Mouse (Mus musculus) olfactory bulb, adult 2 months (tissue): Measurements from ENCODE around the gene Rhobtb1. TPM values are rescaled to one million over a fixed set of nuclear protein-coding genes. Genes with fewer than 3 reads are reported as not detected.

Experiments
- H3K27ac ChIP-seq: fragments of 200-500 bp; 2 replicates; pipeline ENCODE4 v1.5.1; 2012; ENCODE audit warnings: low read depth, low read length; ENCODE audit not compliant: insufficient read depth
- H3K4me1 ChIP-seq: fragments of 200-500 bp; 2 replicates; pipeline ENCODE4 v1.6.1; 2012; ENCODE audit warnings: low read length; ENCODE audit not compliant: control insufficient read depth, insufficient read depth
- H3K4me3 ChIP-seq: fragments of 200-500 bp; 2 replicates; pipeline ENCODE4 v1.5.1; 2012; ENCODE audit warnings: mild to moderate bottlenecking, low read depth, low read length, moderate library complexity; ENCODE audit not compliant: insufficient read depth
- CTCF ChIP-seq: fragments of 200-500 bp; IDR thresholded peaks from 2 replicates; pipeline ENCODE4 v1.5.1; 2012; ENCODE audit warnings: low read depth, mild to moderate bottlenecking, low read length, moderate library complexity; ENCODE audit not compliant: insufficient read depth
- POLR2A ChIP-seq: fragments of 200-500 bp; IDR thresholded peaks from 2 replicates; pipeline ENCODE4 v1.6.1; 2012; ENCODE audit warnings: mild to moderate bottlenecking, low read depth, low read length, moderate library complexity; ENCODE audit not compliant: insufficient read depth
- WGBS: fragments of 180-500 bp; shearing (Covaris S2); methylation state at CpG from one replicate; pipeline ENCODE4 v1.1.7; 2018; 5-methylcytosine and 5-hydroxymethylcytosine counted together
- polyA plus RNA-seq: library from polyadenylated mRNA; stranded (reverse); fragments of >200 nt; gene quantifications from 2 replicates; pipeline ENCODE4 v1.2.4, GENCODE M21; 2012; ENCODE audit warnings: low replicate concordance; ENCODE audit not compliant: missing spikeins, insufficient read depth, insufficient read length

Rhobtb1 gene
- polyA plus RNA-seq, 1 experiment = not detected

- no peaks in the 10 kb centered on the region for H3K4me1 ChIP-seq
- no peak overlapping the region for H3K4me3 ChIP-seq
- no peak overlapping the region for H3K27ac ChIP-seq
- 82% methylated on average over 2 of the region's 2 CpGs for WGBS
- no peak for TF ChIP-seq CTCF
- no peak for TF ChIP-seq POLR2A
Measured at GRCm38 (mm10) chr10:69263906-69264305, 112.7 kb downstream of the Rhobtb1 start.

- H3K4me3 ChIP-seq = no peak overlapping the region
- H3K27ac ChIP-seq = no peak overlapping the region
- no peaks in the 10 kb centered on the region for H3K4me1 ChIP-seq
- 90% methylated on average over 15 of the region's 15 CpGs for WGBS
- TF ChIP-seq POLR2A (no peak), CTCF (no peak)
Measured at GRCm38 (mm10) chr10:69265421-69265820, 114.2 kb downstream of the Rhobtb1 start.

DNA sequence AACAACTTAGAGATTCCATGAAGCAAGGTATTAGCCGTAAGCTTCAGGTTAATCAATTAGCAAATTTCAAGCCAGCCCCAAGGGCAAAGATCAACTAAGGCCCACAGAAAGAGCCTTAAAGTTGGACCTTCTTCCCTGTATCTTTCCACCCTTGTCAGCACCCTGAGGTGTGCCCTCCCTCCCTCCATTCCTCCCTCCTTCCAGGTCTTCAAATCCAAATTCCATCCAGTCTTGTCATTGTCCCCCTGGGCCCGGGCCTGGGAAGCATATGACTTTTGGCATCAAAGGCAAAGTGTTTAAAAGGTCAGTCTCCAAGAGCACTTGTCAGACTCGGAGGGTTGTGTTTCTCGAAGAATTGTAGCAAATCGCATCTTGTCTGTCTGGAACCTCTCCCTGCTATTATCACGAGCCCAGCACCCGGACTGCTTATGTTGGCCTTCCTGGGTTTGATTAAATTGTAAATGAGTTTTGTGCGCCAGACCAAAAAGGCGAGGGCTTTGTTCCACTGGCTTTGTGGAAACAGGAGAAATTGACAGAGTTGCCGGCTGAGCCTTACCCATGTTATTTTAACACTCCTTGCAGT lies 116.9 kb downstream of the Rhobtb1 start:
- TF ChIP-seq CTCF = no peak
- TF ChIP-seq POLR2A = no peak
- Histone ChIP-seq H3K4me3 (no peak overlapping the region), H3K4me1 (peaks cover 3% of the 10 kb centered on the region; the same call in 1 of the 2 replicates), H3K27ac (no peak overlapping the region)
- WGBS = 69% methylated on average over 10 of the region's 10 CpGs

DNA sequence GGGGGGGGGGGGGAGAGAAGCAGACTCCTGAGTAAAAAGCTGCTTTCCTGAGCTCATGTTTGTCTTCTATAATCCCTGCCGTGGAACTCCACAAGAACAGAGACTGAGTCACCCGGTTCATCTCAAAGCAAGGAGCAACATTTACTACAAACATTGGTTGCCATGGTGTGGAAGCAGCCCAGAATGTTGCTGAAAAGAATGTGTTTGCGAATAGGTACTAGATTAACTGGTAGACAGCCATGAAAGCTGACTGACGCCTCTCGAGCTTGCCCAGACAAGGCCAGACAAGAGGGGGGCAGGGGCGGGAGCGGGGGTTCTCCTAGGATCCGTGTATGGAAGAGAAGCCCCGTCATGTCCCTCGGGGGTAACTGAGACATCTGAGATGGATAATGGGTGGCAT lies 120.2 kb downstream of the Rhobtb1 start:
- Histone ChIP-seq H3K4me1 (peaks cover 3% of the 10 kb centered on the region; the same call in 1 of the 2 replicates), H3K4me3 (no peak overlapping the region), H3K27ac (no peak overlapping the region)
- no peak for TF ChIP-seq CTCF
- no peak for TF ChIP-seq POLR2A
- WGBS = 55% methylated on average over 10 of the region's 10 CpGs

DNA sequence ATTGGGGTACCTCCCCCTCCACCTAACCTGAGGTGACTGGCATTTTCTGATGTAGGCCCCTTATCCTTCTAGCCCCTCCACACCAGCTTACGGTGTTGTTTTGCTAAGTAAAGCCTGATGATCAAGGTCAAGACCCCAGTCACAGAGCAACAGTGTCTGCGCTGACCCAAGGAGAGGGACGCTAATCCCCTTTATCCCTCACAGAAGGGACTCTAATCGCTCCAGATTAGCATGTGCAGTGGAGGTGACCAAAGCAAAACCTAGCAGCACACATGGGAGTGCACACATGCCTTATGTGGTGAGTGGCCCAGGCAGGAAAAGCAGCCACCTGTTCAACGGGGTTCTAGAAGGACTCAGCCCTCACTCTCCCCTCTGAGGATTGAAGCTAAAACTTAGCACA lies 123.0 kb downstream of the Rhobtb1 start:
- Histone ChIP-seq H3K4me3 (no peak overlapping the region), H3K27ac (no peak overlapping the region), H3K4me1 (peaks cover 3% of the 10 kb centered on the region; the same call in 1 of the 2 replicates)
- TF ChIP-seq POLR2A = no peak
- TF ChIP-seq CTCF = no peak
- WGBS = 64% methylated on average over 5 of the region's 5 CpGs

DNA sequence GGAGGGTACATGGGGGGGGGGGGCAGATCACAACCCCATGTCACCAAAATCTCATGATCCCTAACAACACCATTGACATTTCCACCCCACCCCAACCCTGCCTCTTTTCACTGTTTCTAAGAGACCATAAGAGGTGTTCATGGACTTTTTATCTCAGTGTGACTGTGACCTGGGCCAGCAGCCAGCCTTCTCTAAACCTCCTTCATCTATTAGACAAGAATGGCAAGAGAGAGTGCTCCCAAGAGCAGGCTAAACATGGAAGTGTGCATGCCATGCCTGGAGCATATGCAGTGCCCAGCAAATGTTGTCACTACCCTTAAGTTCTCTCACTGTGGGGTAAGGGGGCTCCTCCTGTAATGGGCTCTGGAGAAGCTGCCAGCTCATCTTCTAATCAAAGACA lies 123.5 kb downstream of the Rhobtb1 start:
- TF ChIP-seq CTCF (no peak), POLR2A (no peak)
- H3K27ac ChIP-seq = no peak overlapping the region
- H3K4me3 ChIP-seq = no peak overlapping the region
- H3K4me1 ChIP-seq = peaks cover 3% of the 10 kb centered on the region; the same call in 1 of the 2 replicates

GRCm38 (mm10) chr10:69275811-69276775 lies 124.9 kb downstream of the Rhobtb1 start:
- peaks cover under 1% of the 10 kb centered on the region; the same call in 1 of the 2 replicates for H3K4me1 ChIP-seq
- 83% methylated on average over 12 of the region's 12 CpGs for WGBS
- TF ChIP-seq POLR2A (no peak), CTCF (no peak)
- H3K27ac ChIP-seq = no peak overlapping the region
- no peak overlapping the region for H3K4me3 ChIP-seq

DNA sequence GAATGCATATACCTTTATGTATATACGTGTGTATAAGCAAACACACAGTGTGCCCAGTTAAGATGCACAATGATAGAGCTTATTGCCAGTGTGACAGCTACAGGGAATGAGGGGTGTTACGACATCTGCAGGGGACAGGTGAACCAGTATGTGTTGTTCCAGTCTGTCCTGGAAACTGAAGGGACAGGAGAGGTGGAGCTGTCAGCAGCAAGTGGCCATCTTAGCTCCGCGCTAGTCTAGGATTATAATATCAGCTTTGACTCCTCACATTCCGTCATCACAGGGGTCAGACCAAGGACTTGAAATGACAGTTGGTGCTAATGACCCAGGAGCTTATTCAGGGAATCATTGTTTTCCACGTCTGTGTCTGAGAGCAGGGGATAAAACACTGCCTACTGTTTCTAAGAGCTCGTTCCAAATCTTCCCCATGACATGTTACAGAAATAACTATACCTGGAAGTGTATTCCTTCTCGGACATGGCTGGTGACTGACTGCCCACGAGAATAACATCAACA lies 125.7 kb downstream of the Rhobtb1 start:
- no peak for TF ChIP-seq POLR2A
- no peak for TF ChIP-seq CTCF
- Histone ChIP-seq H3K4me1 (no peaks in the 10 kb centered on the region), H3K27ac (no peak overlapping the region; the same call in 1 of the 2 replicates), H3K4me3 (no peak overlapping the region)
- WGBS = 89% methylated on average over 9 of the region's 9 CpGs

DNA sequence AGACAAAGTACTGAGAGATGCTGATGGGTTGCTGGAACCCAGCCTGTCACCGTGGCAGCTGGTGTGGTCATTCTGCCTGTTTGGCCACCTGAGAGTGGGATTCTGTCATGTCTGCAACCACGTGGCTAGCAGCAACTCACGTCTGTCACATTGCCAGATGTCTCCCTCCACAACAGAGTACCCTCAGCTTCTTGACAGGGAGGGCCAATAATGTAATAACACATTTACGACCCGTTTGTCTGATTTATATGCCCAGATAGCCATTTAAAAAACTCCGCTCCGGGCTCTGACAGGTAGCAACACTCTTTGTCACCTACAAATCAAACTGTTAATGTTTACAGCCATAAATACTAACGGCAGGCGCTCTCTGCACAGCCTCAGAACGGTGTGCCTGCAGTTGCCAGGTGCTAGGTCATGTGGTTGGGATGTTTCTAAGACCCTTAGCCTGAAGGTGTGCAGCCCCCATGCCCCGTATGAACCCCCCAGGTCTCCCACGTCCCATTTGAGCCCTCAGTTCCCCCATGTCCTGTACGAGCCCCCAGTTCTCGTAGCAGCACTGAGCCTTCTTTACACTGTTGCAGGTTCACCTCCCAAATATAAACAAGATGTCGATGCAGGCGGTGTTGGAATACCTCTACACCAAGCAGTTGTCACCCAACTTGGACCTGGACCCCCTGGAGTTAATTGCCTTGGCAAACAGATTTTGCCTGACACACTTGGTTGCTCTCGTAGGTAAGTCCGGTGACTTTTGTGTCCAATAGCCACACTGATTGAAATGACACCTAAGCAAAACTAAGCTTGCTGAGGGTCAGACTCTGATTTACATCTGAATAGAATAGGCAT lies 127.8 kb downstream of the Rhobtb1 start:
- TF ChIP-seq POLR2A (no peak), CTCF (no peak)
- 93% methylated on average over 18 of the region's 18 CpGs for WGBS
- no peak overlapping the region for H3K4me3 ChIP-seq
- H3K4me1 ChIP-seq = no peaks in the 10 kb centered on the region
- no peak overlapping the region for H3K27ac ChIP-seq
